Mouse (Mus musculus): ENCODE data around the gene Tfpt.

DNA sequence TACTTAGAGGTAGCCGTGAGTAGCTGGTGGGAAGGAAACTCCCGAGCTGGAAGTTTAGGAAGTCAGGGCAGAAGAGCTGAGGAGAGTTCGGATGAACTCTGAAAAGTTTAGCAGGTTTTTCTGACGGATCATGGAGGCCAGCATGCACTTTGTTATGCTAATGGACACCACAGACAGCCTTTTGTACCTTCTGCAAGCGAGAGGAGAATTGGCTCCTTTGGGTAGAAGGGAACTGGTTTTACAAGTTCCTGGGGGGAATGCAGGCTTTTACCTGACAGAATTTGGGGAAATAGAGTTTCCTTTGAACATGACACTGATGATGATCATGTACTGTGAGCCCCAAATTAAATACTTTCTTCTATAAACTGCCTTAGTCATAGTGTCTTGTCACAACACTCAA lies 43.5 kb downstream of the Tfpt start:
- TF ChIP-seq EP300 (optimal IDR thresholded peaks at IDR 0.05) (no peak), CTCF (IDR thresholded peaks at IDR 0.05; ENCODE audit: low read depth) (no peak)
